Mouse (Mus musculus): ENCODE data around the gene Kmt5b.

Kmt5b gene

GRCm38 (mm10) chr19:3768697-3769383 lies 1.6 kb downstream of the Kmt5b start:
- peak; percentile 91 for DNase-seq

DNA sequence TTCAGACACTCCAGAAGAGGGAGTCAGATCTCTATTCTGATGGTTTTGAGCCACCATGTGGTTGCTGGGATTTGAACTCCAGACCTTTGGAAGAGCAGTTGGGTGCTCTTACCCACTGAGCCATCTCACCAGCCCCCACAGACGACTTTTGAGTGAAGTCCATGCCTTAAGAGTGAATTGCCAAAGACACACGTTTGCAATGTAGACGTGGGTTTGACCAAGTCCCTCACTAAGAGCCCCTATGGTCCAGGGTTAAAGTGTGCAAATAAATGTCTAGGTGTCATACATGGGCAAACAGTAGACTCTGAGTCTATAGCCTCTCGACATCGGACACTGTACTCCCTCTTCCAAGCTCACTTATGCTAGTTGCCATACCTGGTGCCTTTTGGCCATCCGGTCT lies 2.3 kb downstream of the Kmt5b start:
- DNase-seq, result no peak

GRCm38 (mm10) chr19:3774159-3774558 lies 6.9 kb downstream of the Kmt5b start:
- DNase-seq, result no peak

DNA sequence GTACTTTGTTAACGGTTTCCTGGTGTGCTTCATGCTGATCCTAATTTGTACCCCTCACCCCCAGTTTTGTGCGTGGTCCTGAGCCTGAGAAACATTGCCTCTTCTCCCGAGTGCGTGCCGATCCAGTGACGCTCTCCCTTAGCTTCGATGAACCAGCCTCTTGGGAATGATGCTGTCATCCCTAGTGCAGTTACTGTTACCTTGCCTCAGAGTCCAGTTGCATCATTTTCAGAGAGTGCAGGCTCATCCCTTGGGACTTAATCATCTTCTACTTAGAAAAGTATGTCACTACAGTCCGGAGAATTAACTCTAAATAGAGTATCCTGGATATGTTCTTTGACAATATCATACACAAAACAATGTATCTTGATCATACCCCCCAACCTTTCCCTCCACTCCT lies 11.5 kb downstream of the Kmt5b start:
- no peak for DNase-seq

GRCm38 (mm10) chr19:3790077-3790476 lies 22.9 kb downstream of the Kmt5b start:
- DNase-seq, result no peak

GRCm38 (mm10) chr19:3805526-3805925 lies 38.3 kb downstream of the Kmt5b start:
- DNase-seq, result no peak

DNA sequence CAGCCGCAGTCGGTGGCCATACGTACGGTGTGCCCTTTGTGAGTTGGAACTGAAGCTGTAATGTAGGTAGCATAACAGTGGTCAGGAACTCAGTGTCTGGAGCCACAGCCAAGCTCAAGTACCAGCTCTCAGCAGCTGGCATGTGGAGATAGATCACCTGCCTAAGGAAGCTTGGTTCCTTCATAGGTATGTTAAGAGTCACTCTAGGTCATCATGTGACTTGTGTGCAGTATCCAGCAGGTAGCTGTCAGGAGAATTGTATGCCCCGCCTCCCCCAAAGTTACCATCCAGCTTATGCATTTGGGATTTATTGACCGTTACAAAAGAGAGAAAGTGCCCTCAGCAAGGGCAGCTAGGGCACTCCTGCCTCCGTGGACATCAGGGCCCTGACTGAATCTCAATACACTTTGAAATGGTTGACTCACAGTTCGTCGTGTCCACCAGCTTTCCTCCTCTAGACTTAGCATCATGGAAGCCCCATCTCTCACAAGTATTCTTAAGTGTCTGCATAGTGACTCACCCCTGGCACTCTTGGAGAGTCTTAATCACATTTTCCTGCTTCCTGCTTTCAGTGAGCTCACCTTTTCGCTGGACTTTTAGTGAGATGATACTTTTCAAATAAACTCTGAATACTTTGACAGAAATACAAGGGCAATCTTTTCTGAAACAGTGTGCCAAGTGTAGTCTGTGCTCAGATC lies 43.5 kb downstream of the Kmt5b start:
- DNase-seq, result no peak

DNA sequence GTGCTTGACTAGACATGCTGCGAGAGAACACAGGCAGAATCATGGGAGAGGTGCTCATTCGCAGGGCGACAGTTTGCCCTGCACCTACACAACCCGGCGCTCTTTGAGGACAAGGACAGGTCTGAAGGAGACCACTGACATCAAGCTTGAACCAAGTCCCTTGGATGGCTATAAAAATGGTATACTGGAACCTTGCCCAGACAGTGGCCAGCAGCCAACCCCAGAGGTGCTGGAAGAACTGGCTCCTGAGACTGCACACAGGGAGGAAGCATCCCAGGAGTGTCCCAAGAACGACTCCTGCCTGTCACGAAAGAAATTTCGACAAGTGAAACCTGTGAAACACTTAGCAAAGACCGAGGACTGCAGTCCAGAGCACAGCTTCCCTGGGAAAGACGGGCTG lies 47.2 kb downstream of the Kmt5b start:
- DNase-seq, result no peak

DNA sequence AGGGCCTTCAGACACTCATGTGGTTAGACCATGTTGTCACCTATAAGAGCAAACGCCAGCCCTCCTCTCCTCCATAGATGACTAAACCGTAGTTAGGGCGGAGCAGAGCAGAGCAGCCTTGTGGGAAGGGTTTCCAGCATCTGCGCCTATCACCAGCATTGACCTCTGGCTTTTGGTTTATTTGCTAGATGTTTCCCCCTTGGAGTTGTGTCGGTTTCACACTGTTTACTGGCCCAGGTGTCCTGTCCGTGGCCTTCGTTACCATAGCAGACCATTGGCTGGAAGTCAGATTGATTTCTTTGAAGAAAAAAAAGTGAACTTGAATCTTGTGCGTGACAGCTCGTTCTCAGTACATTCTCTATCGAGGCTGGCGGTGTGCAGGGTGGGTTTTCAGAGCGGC lies 48.6 kb downstream of the Kmt5b start:
- DNase-seq, result no peak

DNA sequence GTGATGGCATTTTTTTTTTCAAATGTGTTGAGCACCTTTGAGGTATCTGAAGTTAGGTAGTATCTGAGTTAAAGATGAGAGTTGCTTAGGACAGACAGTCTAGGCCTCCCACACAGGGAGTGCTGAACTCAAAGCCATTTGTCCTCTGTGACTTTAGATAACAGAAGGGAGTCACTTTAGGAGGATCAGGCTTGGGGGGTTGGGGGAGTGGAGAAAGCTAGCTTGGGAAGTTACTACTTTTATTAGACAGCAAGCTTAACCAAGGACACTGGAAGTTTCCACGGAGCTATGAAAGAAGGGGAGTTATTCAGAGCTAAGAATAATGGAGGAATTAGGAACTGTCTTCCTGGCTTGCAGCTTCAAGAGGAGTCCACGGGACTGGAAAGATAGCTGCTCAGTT lies 51.9 kb downstream of the Kmt5b start:
- no peak for DNase-seq

DNA sequence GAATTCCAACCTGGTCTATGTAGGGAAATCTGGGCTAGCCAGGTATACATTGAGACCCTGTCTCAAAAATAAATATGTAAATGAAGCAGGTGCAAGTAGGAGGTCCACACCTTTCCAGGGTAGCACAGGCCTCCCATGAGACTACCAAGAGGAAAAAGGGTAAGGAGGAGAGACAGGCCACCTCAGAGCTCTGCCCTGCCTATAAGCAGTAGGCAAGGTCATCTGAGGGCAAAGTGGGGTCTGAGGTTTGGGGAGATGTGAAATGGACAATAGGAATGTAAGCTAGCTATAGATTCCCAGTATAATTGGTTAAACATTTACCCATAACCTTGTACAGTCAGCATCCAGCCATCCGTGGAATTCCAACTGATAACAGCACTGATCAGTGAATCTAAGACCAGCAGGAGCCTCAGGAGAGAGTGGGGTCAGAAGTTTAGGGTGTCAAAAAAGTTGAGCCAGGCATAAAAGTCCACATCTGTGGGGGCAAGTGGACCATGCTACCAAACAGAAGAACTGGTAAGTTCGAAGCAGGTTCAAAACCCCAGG lies 52.8 kb downstream of the Kmt5b start:
- DNase-seq, result no peak

DNA sequence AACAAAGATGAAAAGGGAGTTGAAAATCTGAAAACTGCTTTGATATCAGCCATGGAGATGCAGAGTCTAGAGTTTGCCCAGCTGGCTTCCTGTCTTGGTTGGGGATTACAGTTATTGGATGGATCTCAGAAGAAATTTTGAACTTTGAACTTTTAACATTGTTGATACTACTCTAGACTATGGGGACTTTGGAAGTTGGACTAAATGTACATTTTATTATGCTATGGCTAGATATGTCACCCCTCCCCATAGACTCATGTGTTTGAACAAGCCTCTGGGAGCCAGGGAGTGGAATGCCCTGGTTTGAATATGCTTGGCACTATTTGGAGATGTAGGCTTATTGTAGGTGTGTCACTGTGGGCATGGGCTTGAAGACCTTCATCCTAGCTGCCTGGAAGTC lies 57.8 kb downstream of the Kmt5b start:
- DNase-seq, result no peak

DNA sequence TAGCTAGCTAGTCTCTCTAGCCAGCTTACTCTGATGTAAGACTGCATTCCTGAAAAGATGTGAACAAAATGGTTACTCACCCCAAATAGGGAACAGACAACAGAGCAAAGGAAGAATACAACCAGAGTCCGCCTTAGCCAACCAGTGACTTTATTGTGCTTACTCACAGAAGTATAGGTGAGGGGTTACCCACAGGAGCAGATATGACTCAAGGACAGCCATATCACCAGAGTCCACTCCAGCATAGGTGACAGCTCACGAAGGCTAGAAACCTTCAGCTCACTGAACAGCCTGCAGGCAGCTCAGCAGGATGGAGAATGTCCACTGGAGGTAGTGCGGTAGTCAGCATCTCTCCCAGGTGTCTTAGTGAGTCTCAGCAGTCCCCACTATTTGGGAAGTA lies 62.6 kb downstream of the Kmt5b start:
- DNase-seq, result no peak

GRCm38 (mm10) chr19:3831716-3832115 lies 64.5 kb downstream of the Kmt5b start:
- DNase-seq, result no peak

DNA sequence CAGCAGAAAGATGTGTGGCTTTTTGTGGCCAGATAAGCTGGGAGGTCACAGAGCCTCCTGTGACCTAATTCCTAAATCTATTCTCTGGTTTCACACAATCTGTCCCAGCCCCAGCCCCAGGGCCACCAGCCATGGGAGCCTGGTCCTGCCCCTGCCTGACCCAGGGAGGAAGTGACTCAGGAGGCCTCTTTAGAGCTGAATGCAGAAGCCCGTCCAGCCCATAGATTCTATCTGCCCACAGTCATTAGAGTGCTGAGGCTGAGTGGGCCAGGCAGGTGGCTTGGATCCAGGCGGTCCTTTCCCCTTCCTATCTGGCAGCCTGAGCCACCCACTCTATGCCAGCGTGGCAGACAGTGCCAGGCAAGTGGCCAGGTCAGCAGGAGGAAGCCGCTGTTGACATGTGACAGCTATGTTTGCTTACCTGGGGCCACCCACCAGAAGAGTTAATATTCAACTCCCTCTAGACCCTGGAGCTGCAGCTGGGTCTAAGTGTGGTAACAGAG lies 65.7 kb downstream of the Kmt5b start:
- no peak for DNase-seq

DNA sequence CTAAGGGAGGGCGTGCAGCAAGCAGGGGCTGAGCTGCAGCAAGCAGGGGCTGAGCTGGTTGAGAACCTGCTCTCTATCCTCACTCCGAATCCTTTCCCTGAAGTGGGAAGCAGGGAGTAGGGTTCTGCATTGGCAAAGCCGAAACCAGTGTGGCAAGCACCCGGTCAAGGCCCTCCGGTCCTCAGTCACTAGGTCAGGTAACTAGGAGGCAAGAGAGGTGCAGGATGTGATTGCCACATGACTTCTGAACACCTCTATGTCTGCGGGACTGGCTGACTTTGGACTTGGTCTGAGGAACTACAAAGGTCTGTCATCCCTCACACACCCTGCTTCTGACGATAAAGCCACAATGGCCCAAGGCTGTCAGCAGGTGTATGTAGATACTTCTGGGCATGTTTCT lies 67.1 kb downstream of the Kmt5b start:
- no peak for DNase-seq

GRCm38 (mm10) chr19:3836791-3837190 lies 69.6 kb downstream of the Kmt5b start:
- DNase-seq, result no peak

DNA sequence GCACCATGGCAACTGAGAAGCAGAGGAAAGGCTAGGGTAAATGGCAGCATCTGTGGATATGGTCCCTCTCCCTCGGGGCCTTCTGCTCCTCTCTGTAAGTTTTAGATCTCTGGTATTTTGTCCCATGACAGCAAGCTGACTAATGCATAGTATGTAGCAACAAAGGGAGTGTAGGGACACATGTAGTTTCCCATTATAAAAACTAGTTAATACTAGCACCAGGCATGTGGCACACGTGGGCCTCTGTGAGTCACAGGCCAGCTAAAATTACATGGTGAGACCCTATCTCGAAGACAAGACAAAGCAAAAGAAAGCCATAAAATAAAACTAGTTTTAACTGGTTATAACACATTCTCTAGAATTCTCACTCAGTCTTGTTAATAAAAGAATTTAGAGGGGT lies 71.7 kb downstream of the Kmt5b start:
- no peak for DNase-seq

GRCm38 (mm10) chr19:3839686-3840085 lies 72.5 kb downstream of the Kmt5b start:
- no peak for DNase-seq

DNA sequence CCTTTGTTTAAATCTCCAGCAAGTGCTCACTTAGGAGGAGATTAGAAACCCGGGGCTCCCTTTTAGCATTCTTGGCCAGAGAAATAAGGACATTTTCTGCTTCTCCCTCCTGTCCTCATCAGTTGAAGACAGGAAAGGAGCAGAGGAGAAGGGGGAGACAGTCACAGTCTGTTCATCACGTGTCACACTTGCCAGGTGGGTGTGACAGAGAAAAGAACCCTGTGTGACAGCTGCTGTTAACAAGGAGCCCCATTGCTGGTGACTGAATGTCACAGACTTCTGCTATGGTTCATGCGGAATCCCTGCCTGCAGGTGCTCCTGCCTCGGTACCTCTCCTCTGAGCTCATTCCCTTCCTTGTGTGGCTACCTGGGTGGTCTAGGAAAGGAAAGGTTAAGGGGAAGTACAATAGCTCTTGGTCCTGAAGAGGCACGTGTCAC lies 73.0 kb downstream of the Kmt5b start:
- DNase-seq, result no peak

DNA sequence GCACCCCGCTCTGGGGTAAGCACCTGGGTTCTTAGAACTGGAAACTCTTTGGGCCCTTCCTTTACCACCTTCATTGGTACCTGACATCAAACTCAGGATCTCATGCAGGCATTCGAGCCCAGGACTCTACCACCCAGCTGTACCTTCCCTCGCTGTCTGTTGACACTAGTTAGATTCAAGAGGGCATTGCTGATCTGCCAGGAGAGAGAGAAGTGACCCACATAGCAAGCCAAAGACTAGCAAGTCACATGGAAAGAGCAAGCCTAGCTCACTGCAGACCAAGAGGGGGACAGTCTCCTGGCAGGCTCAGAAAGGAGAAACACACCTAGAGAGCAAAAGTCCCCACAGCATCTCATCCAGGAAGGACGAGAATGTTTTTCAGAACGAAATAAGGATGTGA lies 73.5 kb downstream of the Kmt5b start:
- no peak for DNase-seq

- DNase-seq, result no peak
These were observed 75.3 kb downstream of the Kmt5b start for GRCm38 (mm10) chr19:3842359-3843148.

- no peak for DNase-seq
These were observed 76.4 kb downstream of the Kmt5b start for GRCm38 (mm10) chr19:3843629-3844028.

DNA sequence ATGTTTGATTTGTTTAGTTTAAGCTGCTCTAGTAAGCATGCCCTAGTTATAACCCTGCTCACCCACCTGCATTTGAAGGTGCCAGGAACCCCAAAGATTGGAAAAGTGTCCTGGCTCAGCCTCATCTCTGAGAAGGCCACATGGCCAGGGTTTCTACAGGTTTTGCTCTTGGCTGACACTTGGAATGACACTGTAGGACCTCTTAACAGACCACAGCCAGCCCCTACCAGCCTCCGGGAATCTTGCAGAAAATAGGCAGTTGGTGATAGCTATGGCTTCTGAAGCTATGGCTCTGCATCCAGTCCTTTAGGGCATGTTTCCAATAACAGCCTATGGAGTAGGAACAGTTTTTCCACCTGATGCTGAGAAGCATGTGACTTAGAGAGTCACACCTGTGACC lies 77.6 kb downstream of the Kmt5b start:
- no peak for DNase-seq

Data from layer of hippocampus, adult 9-11 months (tissue).